Mouse (Mus musculus) MEL (cell line): ENCODE data around the gene Wnt10a.
A peak's percentile ranks its signal among the peaks of the same experiment; 100 is the strongest.

ENCODE experiments used
- CTCF ChIP-seq, 3 experiments: IDR thresholded peaks in 2 of 3; conservative IDR thresholded peaks in 1 of 3; 2 replicates each; pipeline ENCODE4 v1.5.1; 2011 to 2012; ENCODE audit warnings: low read length in 3 of 3, low read depth in 2 of 3, mild to moderate bottlenecking in 2 of 3, improper control_type of control experiment in 1 of 3, inconsistent platforms in 1 of 3, mixed read lengths in 1 of 3, moderate library complexity in 1 of 3; ENCODE audit not compliant: control insufficient read depth in 1 of 3, insufficient read depth in 1 of 3, poor library complexity in 1 of 3, severe bottlenecking in 1 of 3
- EP300 ChIP-seq, 2 experiments: IDR thresholded peaks; 2 replicates each; pipeline ENCODE4 v1.6.1; 2011; ENCODE audit warnings: improper control_type of control experiment in 2 of 2, low read length in 2 of 2, low read depth in 1 of 2, mild to moderate bottlenecking in 1 of 2
- GATA1 ChIP-seq: IDR thresholded peaks from 2 replicates; pipeline ENCODE4 v1.6.1; 2011; ENCODE audit warnings: low read depth, low read length, improper control_type of control experiment
- HCFC1 ChIP-seq: IDR thresholded peaks from 2 replicates; pipeline ENCODE4 v1.6.1; 2012; ENCODE audit warnings: low read depth, mild to moderate bottlenecking, inconsistent platforms, low read length, improper control_type of control experiment, moderate library complexity
- KAT2A ChIP-seq: conservative IDR thresholded peaks from 2 replicates; pipeline ENCODE4 v1.6.1; 2012; ENCODE audit warnings: low read depth, low read length, improper control_type of control experiment, inconsistent platforms
- NELFE ChIP-seq: IDR thresholded peaks from 2 replicates; pipeline ENCODE4 v1.6.1; 2011; ENCODE audit warnings: low read depth, low read length, improper control_type of control experiment
- POLR2A ChIP-seq, 2 experiments: IDR thresholded peaks; 2 replicates each; pipeline ENCODE4 v1.6.1; 2011 to 2012; ENCODE audit warnings: low read length in 2 of 2, mild to moderate bottlenecking in 2 of 2, control low read depth in 1 of 2, improper control_type of control experiment in 1 of 2, low read depth in 1 of 2, moderate library complexity in 1 of 2; ENCODE audit not compliant: control insufficient read depth in 1 of 2, insufficient read depth in 1 of 2, poor library complexity in 1 of 2
- POLR2AphosphoS2 ChIP-seq: IDR thresholded peaks from 2 replicates; pipeline ENCODE4 v1.6.1; 2011; ENCODE audit warnings: low read length, improper control_type of control experiment

GRCm38 (mm10) chr1:74748643-74749271, 42.6 kb upstream of the Wnt10a start, which contains the start of gene Prkag3:
- TF ChIP-seq POLR2A (IDR thresholded peaks at IDR 0.05; ENCODE audit: control insufficient read depth in 1 of 2, insufficient read depth in 1 of 2, low read depth in 1 of 2, low read length in 2 of 2, poor library complexity in 1 of 2), result no peak
- TF ChIP-seq CTCF (IDR thresholded peaks at IDR 0.05 in 2 of 3, conservative IDR thresholded peaks at IDR 0.05 in 1 of 3; ENCODE audit: control insufficient read depth in 1 of 3, insufficient read depth in 1 of 3, low read depth in 2 of 3, low read length in 3 of 3, poor library complexity in 1 of 3, severe bottlenecking in 1 of 3), result peak in 2 of 3 experiments; percentile 16 to 31; a peak in 3 of 6 replicates
- no peak for TF ChIP-seq GATA1
- TF ChIP-seq KAT2A, result no peak
- TF ChIP-seq EP300 (IDR thresholded peaks at IDR 0.05; ENCODE audit: low read depth in 1 of 2, low read length in 2 of 2), result no peak
- TF ChIP-seq NELFE, result no peak
- no peak for TF ChIP-seq POLR2AphosphoS2
- no peak for TF ChIP-seq HCFC1
